Mouse (Mus musculus): Measurements from ENCODE around the gene Pknox2.

- TF ChIP-seq CTCF (IDR thresholded peaks at IDR 0.05; ENCODE audit: low read depth) (no peak), EP300 (IDR thresholded peaks at IDR 0.05; ENCODE audit: low read depth) (no peak)
Observed at GRCm38 (mm10) chr9:37121761-37122331, 25.4 kb downstream of the Pknox2 start.

Data from liver, postnatal 0 days (tissue).